Mouse (Mus musculus) hindbrain, embryonic 15.5 days (tissue): Measurements from ENCODE around the gene Prrxl1. TPM values are rescaled to one million over a fixed set of nuclear protein-coding genes. Genes with fewer than 3 reads are reported as not detected.

ENCODE experiments used
- ATAC-seq: fragments of 200-750 bp; cut with Nextera tagmentation; 2 replicates; pipeline ENCODE4 v1.8.0; 2017; ENCODE audit warnings: low read depth, moderate number of reproducible peaks, moderate TSS enrichment; ENCODE audit not compliant: low FRiP score
- H3K27ac ChIP-seq: fragments of 300-500 bp; sonication (generic); replicated peaks from 2 replicates; pipeline ENCODE4 v1.5.1; 2015; ENCODE audit warnings: mild to moderate bottlenecking, inconsistent platforms
- H3K27me3 ChIP-seq: fragments of 300-500 bp; sonication (generic); 2 replicates; pipeline ENCODE4 v1.6.1; 2015; ENCODE audit warnings: control low read depth, inconsistent platforms
- H3K36me3 ChIP-seq: fragments of 300-500 bp; sonication (generic); 2 replicates; pipeline ENCODE4 v1.6.1; 2015; ENCODE audit warnings: control low read depth, inconsistent platforms
- H3K4me1 ChIP-seq: fragments of 300-500 bp; sonication (generic); replicated peaks from 2 replicates; pipeline ENCODE4 v1.6.1; 2015; ENCODE audit warnings: control low read depth, inconsistent platforms
- H3K4me2 ChIP-seq: fragments of 300-500 bp; sonication (generic); 2 replicates; pipeline ENCODE4 v1.6.1; 2015; ENCODE audit warnings: moderate library complexity, mild to moderate bottlenecking, inconsistent platforms
- H3K4me3 ChIP-seq: fragments of 300-500 bp; sonication (generic); 2 replicates; pipeline ENCODE4 v1.5.1; 2015; ENCODE audit warnings: mild to moderate bottlenecking, inconsistent platforms
- H3K9ac ChIP-seq: fragments of 300-500 bp; sonication (generic); 2 replicates; pipeline ENCODE4 v1.6.1; 2015; ENCODE audit warnings: inconsistent platforms
- H3K9me3 ChIP-seq: fragments of 300-500 bp; sonication (generic); 2 replicates; pipeline ENCODE4 v1.6.1; 2016; ENCODE audit warnings: control low read depth, inconsistent platforms
- WGBS: fragments of 180-500 bp; shearing (Covaris S2); methylation state at CpG from one replicate; pipeline ENCODE4 v1.1.7; 2015; 5-methylcytosine and 5-hydroxymethylcytosine counted together
- polyA plus RNA-seq: library from polyadenylated mRNA; unstranded; fragments of >200 nt; fragmentation: Nextera tagmentation; extraction: Ambion mirVana; gene quantifications from 2 replicates; pipeline ENCODE4 v1.2.1, GENCODE M21; 2015

Gene Prrxl1
- 48.5 and 54.6 TPM in 2 replicates for polyA plus RNA-seq

- peak within 1 kb of the TSS; percentile 41 for H3K4me3 ChIP-seq
- peak; percentile 46; the same call in 1 of the 2 replicates for ATAC-seq
- H3K9ac ChIP-seq: peak within 1 kb of the TSS; percentile 32; the same call in 1 of the 2 replicates
- H3K4me2 ChIP-seq: peak within 1 kb of the TSS; percentile 75
- peak within 1 kb of the TSS; percentile 67 for H3K27ac ChIP-seq
- peaks cover 69% of the 10 kb centered on the region for H3K27me3 ChIP-seq
- WGBS: under 1% methylated on average over 53 of the region's 53 CpGs
- peaks cover 36% of the 10 kb centered on the region for H3K4me1 ChIP-seq
- no peaks in the 10 kb centered on the region for H3K9me3 ChIP-seq
- no peaks in the 10 kb centered on the region for H3K36me3 ChIP-seq
Measured at GRCm38 (mm10) chr14:32599290-32600041, at the start of gene Prrxl1. Prrxl1 (plus strand) TSS chr14:32599407.

GRCm38 (mm10) chr14:32551854-32552253, 47.4 kb upstream of the Prrxl1 start:
- Histone ChIP-seq H3K36me3 (peaks cover 14% of the 10 kb centered on the region), H3K9ac (no peak overlapping the region), H3K4me2 (no peak overlapping the region), H3K27ac (no peak overlapping the region), H3K9me3 (no peaks in the 10 kb centered on the region), H3K4me3 (no peak overlapping the region), H3K27me3 (no peaks in the 10 kb centered on the region), H3K4me1 (0 out of 2 replicates have a peak, but pooled peaks cover 6% of the 10 kb centered on the region)
- 71% methylated on average over 5 of the region's 5 CpGs for WGBS
- no peak for ATAC-seq

GRCm38 (mm10) chr14:32553198-32553903, 45.9 kb upstream of the Prrxl1 start:
- H3K36me3 ChIP-seq: peaks cover 14% of the 10 kb centered on the region
- no peak overlapping the region for H3K4me2 ChIP-seq
- no peak overlapping the region for H3K27ac ChIP-seq
- H3K9ac ChIP-seq: no peak overlapping the region
- 71% methylated on average over 10 of the region's 10 CpGs for WGBS
- H3K4me1 ChIP-seq: 0 out of 2 replicates have a peak, but pooled peaks cover 6% of the 10 kb centered on the region
- no peaks in the 10 kb centered on the region for H3K27me3 ChIP-seq
- H3K4me3 ChIP-seq: no peak overlapping the region
- no peaks in the 10 kb centered on the region for H3K9me3 ChIP-seq
- ATAC-seq: no peak

DNA sequence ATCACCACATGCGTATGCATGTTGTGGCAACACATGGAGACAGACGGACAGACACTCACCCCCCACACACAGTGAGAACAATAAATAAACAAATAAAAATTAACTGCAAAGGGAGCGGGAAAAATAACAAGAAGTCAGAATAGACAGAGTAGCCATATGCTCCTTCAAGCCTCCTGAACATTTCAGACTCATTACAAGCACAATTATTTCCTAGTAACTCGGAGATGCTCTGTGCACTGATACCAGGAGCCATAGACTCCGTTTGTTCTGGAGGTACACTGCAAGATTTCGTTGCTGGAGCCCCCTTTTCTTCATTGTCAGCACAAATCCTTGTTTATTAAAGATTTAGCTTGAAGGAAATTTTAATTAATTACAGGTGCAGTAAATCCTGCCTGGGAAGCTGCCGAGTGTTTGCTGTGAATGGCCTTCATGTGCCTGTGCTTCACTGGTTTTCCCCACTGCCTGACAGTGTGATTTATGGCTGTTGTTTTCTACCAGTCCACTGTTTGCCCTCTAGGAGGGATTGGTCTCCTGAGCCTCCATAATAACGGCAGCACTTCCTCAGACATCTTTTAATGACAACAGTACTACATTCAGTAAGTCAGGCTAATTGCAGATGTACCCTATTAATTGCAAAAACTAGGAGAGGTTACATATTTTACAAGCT, 44.2 kb upstream of the Prrxl1 start:
- no peak overlapping the region for H3K4me3 ChIP-seq
- H3K27ac ChIP-seq: no peak overlapping the region
- no peak for ATAC-seq
- 0 out of 2 replicates have a peak, but pooled peaks cover 6% of the 10 kb centered on the region for H3K4me1 ChIP-seq
- no peaks in the 10 kb centered on the region for H3K27me3 ChIP-seq
- peaks cover 18% of the 10 kb centered on the region for H3K36me3 ChIP-seq
- WGBS: 58% methylated on average over 8 of the region's 8 CpGs
- H3K4me2 ChIP-seq: no peak overlapping the region
- H3K9ac ChIP-seq: no peak overlapping the region
- no peaks in the 10 kb centered on the region for H3K9me3 ChIP-seq

- no peaks in the 10 kb centered on the region for H3K4me1 ChIP-seq
- H3K4me3 ChIP-seq: no peak overlapping the region
- no peaks in the 10 kb centered on the region for H3K27me3 ChIP-seq
- no peak overlapping the region for H3K4me2 ChIP-seq
- H3K27ac ChIP-seq: no peak overlapping the region
- no peak for ATAC-seq
- 100% methylated on average over 3 of the region's 3 CpGs for WGBS
- no peak overlapping the region for H3K9ac ChIP-seq
- peaks cover 40% of the 10 kb centered on the region for H3K36me3 ChIP-seq
- no peaks in the 10 kb centered on the region for H3K9me3 ChIP-seq
Measured at GRCm38 (mm10) chr14:32561428-32561827, 37.8 kb upstream of the Prrxl1 start.

GRCm38 (mm10) chr14:32563661-32564060, 35.5 kb upstream of the Prrxl1 start:
- H3K36me3 ChIP-seq: peaks cover 60% of the 10 kb centered on the region
- no peaks in the 10 kb centered on the region for H3K9me3 ChIP-seq
- 87% methylated on average over 6 of the region's 6 CpGs for WGBS
- H3K9ac ChIP-seq: no peak overlapping the region
- no peak overlapping the region for H3K27ac ChIP-seq
- no peak overlapping the region for H3K4me3 ChIP-seq
- no peaks in the 10 kb centered on the region for H3K4me1 ChIP-seq
- H3K27me3 ChIP-seq: no peaks in the 10 kb centered on the region
- ATAC-seq: no peak
- no peak overlapping the region for H3K4me2 ChIP-seq

- Histone ChIP-seq H3K4me1 (no peaks in the 10 kb centered on the region), H3K4me3 (no peak overlapping the region), H3K27me3 (no peaks in the 10 kb centered on the region), H3K4me2 (no peak overlapping the region), H3K9ac (no peak overlapping the region), H3K9me3 (no peaks in the 10 kb centered on the region), H3K36me3 (peaks cover 60% of the 10 kb centered on the region), H3K27ac (no peak overlapping the region)
- WGBS: 57% methylated on average over 8 of the region's 8 CpGs
- ATAC-seq: no peak
Measured at GRCm38 (mm10) chr14:32572519-32572918, 26.7 kb upstream of the Prrxl1 start.

DNA sequence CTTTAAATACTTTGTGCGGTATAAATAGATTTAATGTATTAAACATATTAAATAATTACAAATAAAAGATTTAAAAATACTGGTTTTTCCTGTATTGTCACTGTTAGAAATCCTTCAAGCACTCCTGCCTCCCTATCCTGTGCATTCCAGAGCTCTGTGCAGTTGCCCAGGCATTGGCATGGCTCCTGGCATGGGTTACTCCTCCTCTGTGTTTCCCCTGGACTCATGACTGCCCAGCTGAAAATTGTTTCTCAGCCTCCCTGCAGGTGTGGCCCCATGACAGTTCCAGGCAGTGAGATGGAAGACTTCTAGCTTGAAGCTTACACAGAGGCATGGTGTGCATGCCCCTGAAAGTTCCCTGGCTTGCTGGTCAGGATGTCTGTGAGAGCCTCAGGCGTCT, 20.8 kb upstream of the Prrxl1 start:
- Histone ChIP-seq H3K9ac (no peak overlapping the region), H3K4me2 (no peak overlapping the region), H3K4me1 (no peaks in the 10 kb centered on the region), H3K27ac (no peak overlapping the region), H3K27me3 (no peaks in the 10 kb centered on the region), H3K4me3 (no peak overlapping the region), H3K36me3 (peaks cover 33% of the 10 kb centered on the region), H3K9me3 (no peaks in the 10 kb centered on the region)
- 96% methylated on average over 2 of the region's 2 CpGs for WGBS
- ATAC-seq: no peak

DNA sequence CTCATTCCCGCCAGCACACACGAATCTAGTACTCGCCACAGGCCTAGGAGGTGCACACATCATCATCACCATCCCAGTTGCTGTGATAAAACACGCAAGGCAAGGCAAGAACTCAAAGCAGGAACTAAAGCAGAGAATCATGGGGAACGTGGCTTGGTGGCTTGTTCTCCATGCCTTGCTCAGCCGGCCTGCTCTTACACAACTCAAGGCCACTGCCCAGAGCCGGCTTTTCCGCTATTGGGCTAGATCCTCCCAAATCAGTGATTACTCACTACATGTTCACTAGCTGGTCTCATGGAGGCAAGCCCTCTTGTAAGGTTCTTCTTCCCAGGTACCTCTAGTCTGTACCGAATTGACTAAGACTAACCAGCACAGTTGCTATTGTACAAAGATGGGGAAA, 15.5 kb upstream of the Prrxl1 start:
- Histone ChIP-seq H3K9ac (no peak overlapping the region), H3K27ac (no peak overlapping the region), H3K4me2 (no peak overlapping the region), H3K36me3 (peaks cover 2% of the 10 kb centered on the region; the same call in 1 of the 2 replicates), H3K4me3 (no peak overlapping the region), H3K4me1 (no peaks in the 10 kb centered on the region), H3K27me3 (no peaks in the 10 kb centered on the region), H3K9me3 (no peaks in the 10 kb centered on the region)
- 93% methylated on average over 9 of the region's 9 CpGs for WGBS
- no peak for ATAC-seq

- peak; percentile 37 for ATAC-seq
- Histone ChIP-seq H3K4me3 (no peak overlapping the region), H3K36me3 (no peaks in the 10 kb centered on the region), H3K27ac (no peak overlapping the region), H3K27me3 (no peaks in the 10 kb centered on the region), H3K4me1 (no peaks in the 10 kb centered on the region), H3K9me3 (no peaks in the 10 kb centered on the region), H3K9ac (no peak overlapping the region), H3K4me2 (no peak overlapping the region)
- 13% methylated on average over 10 of the region's 10 CpGs for WGBS
Measured at GRCm38 (mm10) chr14:32587013-32587784, 12.0 kb upstream of the Prrxl1 start.

- Histone ChIP-seq H3K27me3 (peaks cover 28% of the 10 kb centered on the region), H3K4me3 (no peak overlapping the region), H3K9ac (no peak overlapping the region), H3K27ac (no peak overlapping the region), H3K9me3 (no peaks in the 10 kb centered on the region), H3K4me2 (no peak overlapping the region), H3K36me3 (no peaks in the 10 kb centered on the region), H3K4me1 (no peaks in the 10 kb centered on the region)
- WGBS: 75% methylated on average over 3 of the region's 3 CpGs
- ATAC-seq: no peak
Measured at GRCm38 (mm10) chr14:32590377-32590776, 8.8 kb upstream of the Prrxl1 start.
